Mouse (Mus musculus): ENCODE data around the gene Ube2t. TPM values are rescaled to one million over a fixed set of nuclear protein-coding genes. Genes with fewer than 3 reads are reported as not detected.

Gene Ube2t
- polyA plus RNA-seq, 1 experiment from 2014 or later: 7.6 TPM

DNA sequence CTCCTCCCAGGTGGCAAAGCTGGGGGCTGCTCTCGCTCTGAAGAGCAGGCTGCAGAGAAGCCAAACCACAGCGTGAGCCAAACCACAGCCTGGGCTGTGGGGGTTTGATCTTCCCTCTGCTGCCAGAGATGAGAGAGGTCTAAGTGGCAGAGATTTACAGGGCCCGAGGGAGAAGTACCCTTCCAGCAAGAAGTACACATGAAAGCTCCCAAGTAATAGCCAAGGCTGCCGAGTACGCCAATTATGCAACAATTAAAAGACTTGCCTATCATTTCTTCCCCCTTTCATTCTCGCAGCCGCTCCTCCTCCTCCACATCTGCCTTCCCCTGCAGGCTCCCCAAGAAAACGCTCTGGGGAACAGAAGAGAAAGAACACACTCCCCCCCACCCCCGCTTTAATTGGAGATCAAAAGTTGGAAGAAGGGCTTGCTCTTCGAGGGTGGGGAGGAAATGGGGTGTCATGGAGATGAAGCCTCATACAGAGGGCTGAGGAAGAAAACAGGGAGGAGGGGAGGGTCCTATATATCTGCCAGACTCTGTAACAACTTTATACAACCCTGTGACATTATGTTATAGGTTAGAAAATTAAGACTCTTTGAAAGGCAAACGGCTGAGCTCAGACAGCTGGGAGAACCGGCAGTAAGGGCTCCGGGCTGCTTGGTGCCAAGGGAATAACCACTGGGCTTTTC is 56.9 kb downstream of the Ube2t start:
- WGBS: 8% methylated on average over 13 of the region's 13 CpGs
- H3K27me3 ChIP-seq (ENCODE audit: control insufficient read depth, insufficient read depth, low read length): no peaks in the 10 kb centered on the region
- no peak overlapping the region for H3K4me2 ChIP-seq (ENCODE audit: low read depth, low read length)
- no peaks in the 10 kb centered on the region for H3K36me3 ChIP-seq (ENCODE audit: control insufficient read depth, insufficient read depth, low read length)
- peak; percentile 68 for ATAC-seq (ENCODE audit: low read depth)
- no peaks in the 10 kb centered on the region for H3K9me3 ChIP-seq (ENCODE audit: control insufficient read depth, low read length)
- H3K4me1 ChIP-seq (ENCODE audit: control insufficient read depth, insufficient read depth, low read length): peaks cover 20% of the 10 kb centered on the region
- H3K4me3 ChIP-seq (ENCODE audit: low read depth, low read length): no peak overlapping the region
- H3K9ac ChIP-seq (replicated peaks; ENCODE audit: low read depth, low read length): no peak overlapping the region
- no peak overlapping the region for H3K27ac ChIP-seq (ENCODE audit: low read depth, low read length)

GRCm38 (mm10) chr1:135019775-135020167 is 57.4 kb downstream of the Ube2t start:
- H3K36me3 ChIP-seq (ENCODE audit: control insufficient read depth, insufficient read depth, low read length): no peaks in the 10 kb centered on the region
- no peak overlapping the region for H3K9ac ChIP-seq (replicated peaks; ENCODE audit: low read depth, low read length)
- peaks cover 20% of the 10 kb centered on the region for H3K4me1 ChIP-seq (ENCODE audit: control insufficient read depth, insufficient read depth, low read length)
- no peak overlapping the region for H3K4me2 ChIP-seq (ENCODE audit: low read depth, low read length)
- ATAC-seq (ENCODE audit: low read depth): no peak
- H3K27me3 ChIP-seq (ENCODE audit: control insufficient read depth, insufficient read depth, low read length): no peaks in the 10 kb centered on the region
- 59% methylated on average over 4 of the region's 4 CpGs for WGBS
- H3K9me3 ChIP-seq (ENCODE audit: control insufficient read depth, low read length): no peaks in the 10 kb centered on the region
- no peak overlapping the region for H3K4me3 ChIP-seq (ENCODE audit: low read depth, low read length)
- no peak overlapping the region for H3K27ac ChIP-seq (ENCODE audit: low read depth, low read length)

GRCm38 (mm10) chr1:135020281-135020940 is 58.0 kb downstream of the Ube2t start:
- H3K4me1 ChIP-seq (ENCODE audit: control insufficient read depth, insufficient read depth, low read length): peaks cover 20% of the 10 kb centered on the region
- ATAC-seq (ENCODE audit: low read depth): no peak
- H3K4me3 ChIP-seq (ENCODE audit: low read depth, low read length): no peak overlapping the region
- H3K27me3 ChIP-seq (ENCODE audit: control insufficient read depth, insufficient read depth, low read length): no peaks in the 10 kb centered on the region
- no peaks in the 10 kb centered on the region for H3K9me3 ChIP-seq (ENCODE audit: control insufficient read depth, low read length)
- WGBS: 78% methylated on average over 5 of the region's 5 CpGs
- H3K27ac ChIP-seq (ENCODE audit: low read depth, low read length): no peak overlapping the region
- H3K4me2 ChIP-seq (ENCODE audit: low read depth, low read length): no peak overlapping the region
- no peaks in the 10 kb centered on the region for H3K36me3 ChIP-seq (ENCODE audit: control insufficient read depth, insufficient read depth, low read length)
- H3K9ac ChIP-seq (replicated peaks; ENCODE audit: low read depth, low read length): no peak overlapping the region

DNA sequence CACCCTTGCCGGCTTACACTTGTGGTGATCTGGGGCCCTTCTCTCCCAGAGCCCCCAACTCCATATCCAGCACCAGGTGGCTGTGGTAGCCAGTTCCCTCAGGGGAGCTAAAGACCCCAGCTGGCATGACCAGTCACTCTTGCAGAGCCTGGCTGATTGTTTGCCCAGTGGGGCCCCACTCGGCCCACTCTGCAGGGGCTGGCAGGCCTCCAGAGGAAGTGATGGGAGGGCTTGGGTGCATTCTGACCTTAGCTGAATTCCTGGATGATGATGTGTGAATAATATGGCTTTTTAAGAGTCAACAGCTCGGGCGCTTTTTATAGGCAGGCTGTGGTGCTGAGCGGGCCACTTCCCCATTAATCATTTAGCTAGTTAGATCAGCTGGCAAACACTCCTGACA is 58.6 kb downstream of the Ube2t start:
- 6% methylated on average over 5 of the region's 5 CpGs for WGBS
- no peak overlapping the region for H3K9ac ChIP-seq (replicated peaks; ENCODE audit: low read depth, low read length)
- no peaks in the 10 kb centered on the region for H3K9me3 ChIP-seq (ENCODE audit: control insufficient read depth, low read length)
- H3K4me2 ChIP-seq (ENCODE audit: low read depth, low read length): no peak overlapping the region
- no peak overlapping the region for H3K27ac ChIP-seq (ENCODE audit: low read depth, low read length)
- H3K36me3 ChIP-seq (ENCODE audit: control insufficient read depth, insufficient read depth, low read length): no peaks in the 10 kb centered on the region
- peaks cover 20% of the 10 kb centered on the region for H3K4me1 ChIP-seq (ENCODE audit: control insufficient read depth, insufficient read depth, low read length)
- H3K27me3 ChIP-seq (ENCODE audit: control insufficient read depth, insufficient read depth, low read length): no peaks in the 10 kb centered on the region
- peak; percentile 60; the same call in 1 of the 2 replicates for ATAC-seq (ENCODE audit: low read depth)
- H3K4me3 ChIP-seq (ENCODE audit: low read depth, low read length): no peak overlapping the region

DNA sequence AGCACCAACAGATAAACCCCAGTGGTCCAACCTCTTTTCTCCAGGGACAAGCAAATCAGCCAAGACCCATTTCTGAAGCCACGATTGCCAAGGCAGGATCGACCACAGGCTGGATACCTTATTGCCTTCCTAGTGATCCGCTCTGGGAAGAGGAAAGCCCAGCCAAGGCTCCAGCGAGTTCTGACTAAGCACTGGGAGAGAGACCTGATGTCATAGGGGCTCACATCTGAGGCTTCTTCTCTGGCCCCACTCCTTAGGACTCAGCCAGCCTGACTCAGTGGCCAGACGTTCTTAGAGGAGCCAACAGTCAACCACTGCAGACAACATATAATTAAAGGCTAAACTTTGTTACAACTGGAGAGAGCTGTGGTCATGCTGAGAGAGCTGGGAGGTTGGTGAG is 59.6 kb downstream of the Ube2t start:
- no peak overlapping the region for H3K27ac ChIP-seq (ENCODE audit: low read depth, low read length)
- H3K4me3 ChIP-seq (ENCODE audit: low read depth, low read length): no peak overlapping the region
- no peaks in the 10 kb centered on the region for H3K9me3 ChIP-seq (ENCODE audit: control insufficient read depth, low read length)
- peaks cover 20% of the 10 kb centered on the region for H3K4me1 ChIP-seq (ENCODE audit: control insufficient read depth, insufficient read depth, low read length)
- no peak overlapping the region for H3K9ac ChIP-seq (replicated peaks; ENCODE audit: low read depth, low read length)
- no peaks in the 10 kb centered on the region for H3K27me3 ChIP-seq (ENCODE audit: control insufficient read depth, insufficient read depth, low read length)
- H3K4me2 ChIP-seq (ENCODE audit: low read depth, low read length): no peak overlapping the region
- ATAC-seq (ENCODE audit: low read depth): no peak
- no peaks in the 10 kb centered on the region for H3K36me3 ChIP-seq (ENCODE audit: control insufficient read depth, insufficient read depth, low read length)
- WGBS: 78% methylated on average over 5 of the region's 5 CpGs

GRCm38 (mm10) chr1:135023583-135023982 is 61.2 kb downstream of the Ube2t start:
- Histone ChIP-seq H3K4me1 (ENCODE audit: control insufficient read depth, insufficient read depth, low read length) (peaks cover 20% of the 10 kb centered on the region), H3K9ac (replicated peaks; ENCODE audit: low read depth, low read length) (no peak overlapping the region), H3K4me2 (ENCODE audit: low read depth, low read length) (no peak overlapping the region), H3K9me3 (ENCODE audit: control insufficient read depth, low read length) (no peaks in the 10 kb centered on the region), H3K27ac (ENCODE audit: low read depth, low read length) (no peak overlapping the region), H3K4me3 (ENCODE audit: low read depth, low read length) (no peak overlapping the region), H3K36me3 (ENCODE audit: control insufficient read depth, insufficient read depth, low read length) (no peaks in the 10 kb centered on the region), H3K27me3 (ENCODE audit: control insufficient read depth, insufficient read depth, low read length) (no peaks in the 10 kb centered on the region)
- no peak for ATAC-seq (ENCODE audit: low read depth)
- WGBS: 60% methylated on average over 1 of the region's 1 CpGs

Other genes starting within 250 kb of the Ube2t start
- 15.3 and 21.2 TPM in 2 replicates for gene Ppp1r12b, start 6.6 kb upstream of the Ube2t start, polyA plus RNA-seq (2014; fragmentation: Nextera tagmentation; extraction: Ambion mirVana)
- 1.4 TPM in 2 replicates for gene Lgr6, start 142.7 kb downstream of the Ube2t start, polyA plus RNA-seq (2014; fragmentation: Nextera tagmentation; extraction: Ambion mirVana)
- gene Ptpn7, start 170.1 kb downstream of the Ube2t start, polyA plus RNA-seq (2014; fragmentation: Nextera tagmentation; extraction: Ambion mirVana): 0.15 and 0.58 TPM in 2 replicates
- gene Arl8a, start 184.3 kb downstream of the Ube2t start, polyA plus RNA-seq (2014; fragmentation: Nextera tagmentation; extraction: Ambion mirVana): 335 and 370 TPM in 2 replicates
- 0.94 and 0.95 TPM in 2 replicates for gene Gpr37l1, start 205.1 kb downstream of the Ube2t start, polyA plus RNA-seq (2014; fragmentation: Nextera tagmentation; extraction: Ambion mirVana)

Data from neural tube, embryonic 14.5 days (tissue).